Mouse (Mus musculus) ovary, postnatal 14 days (tissue): ENCODE data around the gene Gabrd.

ENCODE experiments used
- DNase-seq: peaks from one replicate; pipeline ENCODE4 v3.0.0; 2022; ENCODE audit warnings: low spot score

The Gabrd gene

DNA sequence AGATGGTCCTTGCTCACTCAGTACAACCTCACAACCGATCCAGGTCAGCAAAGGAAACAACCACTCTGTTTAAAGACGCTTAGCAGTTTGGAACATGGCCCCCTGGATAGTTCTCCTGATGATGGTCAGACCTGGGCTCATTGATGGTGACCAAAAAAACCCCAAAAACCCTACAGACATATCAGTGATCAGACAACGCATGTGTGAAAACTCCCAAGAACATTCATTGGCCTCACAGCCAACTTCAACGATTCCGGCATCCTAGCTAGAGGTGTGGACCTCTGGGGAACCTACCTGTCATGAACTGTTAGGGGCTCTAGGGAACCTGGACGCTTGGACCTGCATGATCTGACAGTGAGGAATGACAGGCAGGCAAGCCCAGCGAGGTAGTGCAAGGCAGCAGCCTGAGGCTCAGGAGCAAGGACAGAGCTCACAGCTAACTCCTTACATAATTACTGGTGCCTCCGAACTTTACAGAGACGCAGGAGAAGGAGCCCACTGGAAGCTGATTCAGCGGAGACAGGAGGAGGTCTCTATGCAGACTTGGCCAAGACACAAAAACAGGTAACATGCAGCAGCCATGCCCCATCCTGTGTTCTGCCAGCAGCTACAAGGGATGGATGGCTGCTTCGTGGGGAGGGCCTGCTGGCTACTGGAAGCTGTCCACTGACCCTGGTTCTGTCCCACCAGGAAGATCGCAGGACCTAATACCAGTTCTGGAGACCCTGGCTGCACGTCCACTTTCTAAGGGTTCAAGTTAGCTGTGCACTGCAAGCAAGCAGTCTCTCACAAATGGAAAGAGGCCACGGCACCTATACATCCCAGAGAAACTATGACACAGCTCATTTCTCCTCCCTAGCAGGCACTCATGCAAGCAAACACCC lies 54.3 kb downstream of the Gabrd start:
- no peak for DNase-seq

DNA sequence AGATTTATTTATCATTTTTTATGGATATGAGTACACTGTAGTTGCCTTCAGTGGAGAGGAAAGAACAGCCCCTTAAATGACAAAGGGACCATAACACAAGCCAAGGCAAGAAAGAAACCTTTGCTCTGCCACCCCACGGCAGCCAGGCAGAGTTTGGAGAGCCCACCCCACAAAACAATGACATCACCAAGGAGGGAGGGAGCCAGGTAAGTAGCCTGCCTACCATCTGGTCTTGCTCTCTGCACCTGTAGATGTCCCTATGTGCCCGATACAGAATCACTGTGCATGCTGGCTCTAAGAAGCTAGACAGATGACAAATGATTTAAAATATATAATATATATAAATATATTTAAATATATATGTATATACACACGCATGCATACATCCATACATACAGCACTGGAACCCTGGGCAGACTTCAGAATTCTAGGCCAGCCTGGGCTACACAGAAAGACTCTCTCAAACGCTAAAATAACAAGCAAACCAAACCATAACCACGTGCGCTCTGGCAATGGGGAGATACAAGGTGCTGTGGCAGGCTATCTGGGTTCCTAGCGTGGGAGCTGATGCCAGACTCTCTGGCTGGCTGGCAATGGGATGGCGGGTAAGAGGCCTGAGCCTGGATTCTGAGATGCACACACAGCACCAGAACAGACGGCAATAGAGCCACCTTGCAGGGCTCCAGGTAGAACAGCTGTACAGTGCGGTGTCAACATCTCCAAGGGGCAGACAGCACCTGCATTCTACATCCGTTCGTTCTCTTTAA lies 61.4 kb downstream of the Gabrd start:
- DNase-seq = no peak
